Mouse (Mus musculus): ENCODE measurements at regions not wholly inside any gene's neighbourhood (a gene's known extent, or its start where the extent isn't known, plus 50 kb on each side); places are given as distances from the start of the nearest gene placed in this dataset.

GRCm38 (mm10) chr8:30797341-30797740, 2631.2 kb upstream of the 5930422O12Rik start:
- no peak for DNase-seq (ENCODE audit: inconsistent ontology term)

GRCm38 (mm10) chr8:30817028-30817427, 2611.5 kb upstream of the 5930422O12Rik start:
- no peak for DNase-seq (ENCODE audit: inconsistent ontology term)

GRCm38 (mm10) chr8:30822835-30823587, 2605.5 kb upstream of the 5930422O12Rik start:
- no peak for DNase-seq (ENCODE audit: inconsistent ontology term)

DNA sequence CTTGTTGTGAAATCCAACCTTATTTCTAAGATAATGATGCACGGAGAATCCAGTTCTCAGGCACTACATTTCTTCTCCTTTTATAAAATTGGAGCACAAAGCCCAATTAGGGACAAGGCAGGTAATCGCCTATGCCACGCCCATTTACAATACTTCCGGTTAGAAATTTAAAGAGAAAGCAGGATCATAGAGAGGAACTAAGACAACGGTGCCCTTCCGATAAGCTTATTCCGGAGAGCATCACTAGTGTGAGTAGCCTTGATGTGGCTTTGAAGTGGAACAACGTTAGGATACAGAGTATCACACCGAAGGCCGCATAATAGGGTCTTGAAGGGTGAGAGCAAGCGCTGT, 2604.9 kb upstream of the 5930422O12Rik start:
- DNase-seq (ENCODE audit: inconsistent ontology term): no peak

DNA sequence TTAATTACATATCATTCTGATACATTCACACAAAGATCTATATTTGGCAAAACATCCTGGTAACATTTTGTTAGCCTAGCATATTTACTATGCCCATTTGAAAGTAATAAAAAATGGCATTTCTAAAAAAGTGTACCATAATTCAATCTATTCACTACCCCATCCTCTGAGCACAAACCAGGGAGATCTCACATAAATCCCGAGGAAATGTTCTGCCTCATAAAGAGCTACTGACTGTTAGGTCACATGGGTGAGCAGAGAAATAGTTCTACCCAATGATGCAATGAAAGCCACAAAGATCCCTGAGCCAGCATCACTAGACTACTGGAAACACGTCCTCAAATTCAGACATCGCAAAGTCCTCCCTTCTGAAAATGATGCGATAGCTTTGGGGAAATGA, 2602.5 kb upstream of the 5930422O12Rik start:
- no peak for DNase-seq (ENCODE audit: inconsistent ontology term)

- no peak for DNase-seq (ENCODE audit: inconsistent ontology term)
Observed at GRCm38 (mm10) chr8:30838056-30838455, 2590.5 kb upstream of the 5930422O12Rik start.

DNA sequence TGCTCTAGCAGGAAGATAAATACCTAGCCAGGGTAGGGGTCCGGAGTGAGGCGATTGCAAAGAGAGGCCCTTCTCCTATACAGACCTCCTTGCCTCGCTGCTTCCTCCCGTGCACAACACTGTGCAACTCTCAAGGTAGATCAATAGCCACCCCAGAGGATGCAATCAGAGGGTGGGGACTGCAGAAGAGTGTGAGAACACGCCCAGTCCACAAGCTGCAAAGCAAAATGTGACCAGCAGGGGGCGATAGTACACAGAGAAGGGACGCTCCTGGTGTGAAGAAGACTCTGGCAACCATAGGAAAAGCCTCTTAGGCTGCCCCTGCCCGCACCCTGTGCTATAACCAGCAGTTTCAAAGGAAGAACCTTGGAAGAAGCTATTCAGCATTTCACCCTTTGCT, 2588.4 kb upstream of the 5930422O12Rik start:
- peak; percentile 53 for DNase-seq (ENCODE audit: inconsistent ontology term)

DNA sequence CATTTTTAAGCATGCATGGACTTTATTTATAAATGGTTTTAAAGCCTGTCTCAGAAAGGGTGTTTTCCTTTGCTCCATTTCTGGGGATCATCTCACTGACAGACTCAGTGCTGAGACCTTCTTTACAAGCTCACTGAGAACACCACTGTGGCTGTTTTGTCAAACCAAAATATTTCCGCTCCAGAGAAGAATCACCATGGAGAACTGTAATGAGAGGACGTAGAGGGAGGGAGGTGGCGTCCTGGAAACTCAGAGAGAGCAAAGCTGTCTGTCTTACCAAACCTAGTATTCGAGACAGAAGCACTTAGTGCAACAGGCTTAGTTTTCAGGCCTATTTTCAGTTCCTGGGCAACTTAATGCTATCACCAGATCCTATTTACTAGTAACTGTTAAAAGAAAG, 2565.5 kb upstream of the 5930422O12Rik start:
- DNase-seq (ENCODE audit: inconsistent ontology term): no peak

DNA sequence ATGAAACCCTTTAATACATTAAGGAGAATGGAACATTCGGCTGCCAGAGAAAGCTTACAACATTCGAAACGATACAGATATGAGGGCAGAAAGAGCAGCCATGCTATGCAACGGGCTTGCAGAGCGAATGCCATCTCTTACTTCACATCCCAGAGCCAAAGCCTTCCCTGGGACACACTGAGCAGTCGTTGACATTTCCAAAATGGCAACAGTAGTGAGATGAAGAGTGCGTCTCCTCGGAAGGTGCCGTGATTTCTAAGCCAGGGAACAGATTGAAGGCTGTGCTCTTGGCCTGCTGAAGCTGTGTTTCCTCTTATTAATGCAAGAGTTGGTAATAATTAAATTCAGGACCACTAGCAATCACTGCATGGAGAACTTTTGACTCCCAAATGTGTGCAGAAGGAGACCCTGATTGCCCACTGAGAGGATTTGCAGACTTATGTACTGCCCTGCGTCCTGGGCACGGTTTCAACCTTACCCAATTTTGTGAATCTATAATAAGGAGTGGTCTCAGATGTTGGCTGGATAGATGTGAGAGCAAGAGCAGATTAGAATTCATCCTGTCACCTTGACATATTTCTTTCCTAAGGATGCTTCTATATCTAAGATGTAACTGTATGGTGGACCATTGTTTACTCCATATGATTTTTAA, 2522.3 kb upstream of the 5930422O12Rik start:
- no peak for DNase-seq (ENCODE audit: inconsistent ontology term)

DNA sequence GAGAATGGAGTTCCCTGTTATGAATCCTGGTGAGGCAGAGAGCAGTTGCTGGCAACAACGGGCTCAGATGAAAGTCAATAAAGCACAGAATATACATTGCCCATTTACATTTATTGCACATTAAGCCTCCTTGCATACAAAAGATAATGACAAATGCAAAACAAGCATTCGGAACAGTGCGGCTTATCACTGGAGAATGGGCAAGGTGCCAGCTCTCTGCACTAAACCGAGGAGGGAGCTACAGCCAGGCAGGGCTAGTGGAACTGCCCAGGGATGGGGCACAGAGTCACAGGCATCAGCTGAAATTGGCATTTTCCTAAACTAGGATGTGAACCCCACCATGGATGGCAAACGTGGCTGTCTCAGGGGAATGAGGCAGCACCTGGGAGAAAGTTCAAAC, 2514.8 kb upstream of the 5930422O12Rik start:
- DNase-seq (ENCODE audit: inconsistent ontology term): no peak

- no peak for DNase-seq (ENCODE audit: inconsistent ontology term)
Observed at GRCm38 (mm10) chr8:30915127-30915526, 2513.4 kb upstream of the 5930422O12Rik start.

DNA sequence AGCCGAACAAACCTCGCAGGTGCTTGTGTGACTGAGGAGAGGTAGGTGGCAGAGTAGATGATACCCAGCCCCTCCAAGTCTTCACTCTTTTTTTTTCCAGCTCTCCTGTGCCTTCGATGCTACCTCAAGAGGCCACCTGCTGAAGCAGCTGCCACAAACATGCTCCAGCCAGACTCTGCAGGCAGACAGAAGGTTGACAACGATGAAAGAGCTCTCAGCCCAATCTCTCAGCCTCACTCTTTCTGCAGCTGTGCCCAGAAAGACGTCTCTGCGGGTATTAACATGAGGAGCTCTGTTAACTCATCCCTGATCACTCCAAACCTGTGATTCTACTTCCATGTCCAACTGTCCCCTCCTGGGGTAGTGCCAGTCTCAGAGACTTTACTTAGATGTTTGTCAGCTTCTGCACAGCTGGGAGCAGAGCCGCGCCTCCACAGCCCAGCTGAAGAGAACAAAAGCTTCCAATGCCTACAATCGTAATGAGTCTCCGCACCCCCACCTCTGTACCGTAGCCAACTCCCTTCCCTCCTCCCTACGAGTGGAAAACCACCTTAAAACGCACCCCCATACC, 2512.8 kb upstream of the 5930422O12Rik start:
- DNase-seq (ENCODE audit: inconsistent ontology term): no peak

- peak; percentile 40 for DNase-seq (ENCODE audit: inconsistent ontology term)
Observed at GRCm38 (mm10) chr8:30916184-30916751, 2512.2 kb upstream of the 5930422O12Rik start.

DNA sequence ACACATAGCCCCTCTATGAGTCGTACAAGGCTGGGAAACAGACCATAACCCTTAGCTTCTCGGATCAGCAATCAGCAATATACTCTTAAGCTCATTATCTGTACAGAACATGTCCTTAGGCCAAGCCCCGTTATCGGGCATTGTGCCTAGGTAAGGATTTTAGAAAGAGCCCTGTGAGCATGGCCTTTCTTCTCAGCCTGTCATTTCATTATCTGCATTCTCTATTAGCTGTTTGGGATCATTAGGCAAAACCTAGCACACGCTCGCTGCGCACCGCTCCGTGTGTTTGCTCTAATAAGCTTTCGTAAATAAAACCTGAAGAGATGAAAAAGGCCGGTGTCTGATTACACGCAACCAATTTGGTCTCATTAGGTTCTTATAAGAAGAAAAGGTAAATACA, 2507.1 kb upstream of the 5930422O12Rik start:
- DNase-seq (ENCODE audit: inconsistent ontology term): no peak

GRCm38 (mm10) chr8:30923301-30924159, 2505.0 kb upstream of the 5930422O12Rik start:
- DNase-seq (ENCODE audit: inconsistent ontology term): peak; percentile 60

DNA sequence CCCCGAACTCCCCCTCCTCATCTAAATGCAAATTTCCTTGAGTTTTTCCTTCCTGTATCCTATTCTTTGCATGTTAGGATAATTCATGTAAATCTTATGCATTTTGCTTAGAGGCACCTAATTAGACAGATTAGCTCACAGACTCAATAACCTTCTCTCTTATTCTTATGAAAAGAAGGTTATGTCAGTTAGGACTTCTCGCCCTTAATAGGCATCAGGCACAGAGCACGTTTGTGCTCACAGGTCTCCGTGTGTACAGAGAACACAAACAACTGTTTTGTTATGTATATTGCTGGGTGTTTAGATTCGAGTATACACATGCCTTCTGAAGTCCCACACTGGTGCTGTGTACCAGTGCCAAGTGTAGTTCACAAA, 2504.4 kb upstream of the 5930422O12Rik start:
- DNase-seq (ENCODE audit: inconsistent ontology term): no peak

DNA sequence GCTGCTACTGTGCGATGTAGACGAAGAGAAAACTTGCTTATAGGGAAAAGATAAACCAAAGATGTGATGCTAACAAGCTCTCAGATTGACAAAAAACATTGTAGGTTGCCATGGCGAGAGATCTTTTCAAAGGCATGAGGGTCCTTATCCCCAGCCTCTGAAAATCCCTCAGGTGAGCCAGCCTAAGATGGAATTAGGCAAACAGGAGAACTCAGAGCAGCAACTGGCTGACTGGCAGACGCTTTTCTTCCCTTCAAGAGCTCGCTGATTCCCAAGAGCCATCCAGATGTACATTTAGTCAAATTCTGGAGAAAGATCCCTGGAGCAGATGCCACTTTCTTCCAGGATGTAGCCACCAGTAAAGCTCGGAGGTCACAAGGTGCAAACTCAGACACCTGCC, 2503.9 kb upstream of the 5930422O12Rik start:
- DNase-seq (ENCODE audit: inconsistent ontology term): no peak

- DNase-seq (ENCODE audit: inconsistent ontology term): no peak
Observed at GRCm38 (mm10) chr8:30937449-30938075, 2490.9 kb upstream of the 5930422O12Rik start.

DNA sequence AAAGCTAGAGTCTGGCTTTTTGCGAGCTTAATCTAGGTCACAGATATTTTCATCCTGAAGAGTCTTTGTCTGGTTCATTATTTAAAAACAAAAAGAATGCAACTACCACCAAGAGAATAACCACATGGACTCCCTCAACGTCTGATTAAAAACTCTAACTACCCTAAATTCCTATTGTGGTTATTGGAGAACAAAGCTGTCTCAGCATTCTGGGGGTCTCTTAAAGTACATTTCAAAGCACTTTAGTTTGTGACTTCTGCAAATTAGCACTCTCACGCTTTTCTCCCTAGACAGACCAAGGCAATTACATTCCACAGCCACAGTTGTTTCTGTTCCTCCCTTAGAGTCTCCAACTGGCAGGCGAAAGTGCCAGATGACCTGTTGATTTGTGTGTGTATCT, 2487.6 kb upstream of the 5930422O12Rik start:
- peak; percentile 83 for DNase-seq (ENCODE audit: inconsistent ontology term)

DNA sequence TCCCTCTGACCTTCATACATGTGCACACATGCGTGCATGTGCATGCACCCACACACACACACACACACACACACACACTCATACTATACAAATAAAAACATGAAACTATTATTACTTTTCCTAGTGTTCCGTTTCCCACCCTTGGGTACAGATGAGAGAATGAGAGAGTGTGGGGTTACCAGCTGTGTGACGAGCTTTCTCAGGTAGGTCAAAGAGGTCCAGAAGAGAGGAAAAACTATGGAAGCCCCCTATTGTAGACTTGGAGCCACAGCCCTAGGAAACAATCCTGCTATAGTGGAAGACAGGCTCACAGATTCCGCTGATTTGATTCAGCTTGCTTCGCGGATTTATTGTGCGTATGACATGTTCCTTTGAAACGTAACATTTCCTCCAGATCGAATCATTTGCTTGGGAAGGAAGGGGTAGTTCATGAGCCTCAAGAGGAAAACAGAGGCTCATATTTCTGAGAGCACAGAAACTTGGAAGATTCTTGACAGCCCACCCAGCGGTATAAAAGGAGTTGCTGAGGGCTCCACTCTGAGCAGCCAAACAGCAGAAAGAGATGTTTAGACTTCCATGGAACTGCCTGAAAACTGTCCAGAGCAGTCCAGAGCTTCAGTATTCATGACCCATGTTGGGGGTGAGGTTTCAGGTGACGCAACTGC, 2486.9 kb upstream of the 5930422O12Rik start:
- DNase-seq (ENCODE audit: inconsistent ontology term): no peak

All from Muller cell, postnatal 12 days (primary cell).